Mouse (Mus musculus): ENCODE results near the gene Fam43a.

Gene Fam43a

GRCm38 (mm10) chr16:30628401-30628800, 28.9 kb downstream of the Fam43a start:
- no peak for DNase-seq (ENCODE audit: low spot score in 2 of 2)

GRCm38 (mm10) chr16:30629509-30629908, 30.0 kb downstream of the Fam43a start:
- DNase-seq (ENCODE audit: low spot score in 2 of 2): no peak

GRCm38 (mm10) chr16:30633906-30634746, 34.6 kb downstream of the Fam43a start:
- DNase-seq (ENCODE audit: low spot score in 2 of 2): peak; percentile 64 to 78

- no peak for DNase-seq (ENCODE audit: low spot score in 2 of 2)
These were observed 39.1 kb downstream of the Fam43a start for GRCm38 (mm10) chr16:30638586-30638985.

GRCm38 (mm10) chr16:30640591-30640990, 41.1 kb downstream of the Fam43a start:
- DNase-seq (ENCODE audit: low spot score in 2 of 2): no peak

GRCm38 (mm10) chr16:30641408-30641807, 41.9 kb downstream of the Fam43a start:
- no peak for DNase-seq (ENCODE audit: low spot score in 2 of 2)

GRCm38 (mm10) chr16:30642229-30642628, 42.7 kb downstream of the Fam43a start:
- no peak for DNase-seq (ENCODE audit: low spot score in 2 of 2)

- DNase-seq (ENCODE audit: low spot score in 2 of 2): no peak
These were observed 45.5 kb downstream of the Fam43a start for GRCm38 (mm10) chr16:30644981-30645380.

GRCm38 (mm10) chr16:30645841-30646558, 46.5 kb downstream of the Fam43a start:
- no peak for DNase-seq (ENCODE audit: low spot score in 2 of 2)

GRCm38 (mm10) chr16:30646856-30647255, 47.3 kb downstream of the Fam43a start:
- no peak for DNase-seq (ENCODE audit: low spot score in 2 of 2)

GRCm38 (mm10) chr16:30651292-30651691, 51.8 kb downstream of the Fam43a start:
- no peak for DNase-seq (ENCODE audit: low spot score in 2 of 2)
